Mouse (Mus musculus): ENCODE data around the gene Kirrel. TPM values are rescaled to one million over a fixed set of nuclear protein-coding genes. Genes with fewer than 3 reads are reported as not detected.

Gene Kirrel
- polyA plus RNA-seq, 1 experiment from 2014 or later: 4.5 TPM

- no peaks in the 10 kb centered on the region for H3K4me1 ChIP-seq (replicated peaks; ENCODE audit: control insufficient read depth, insufficient read depth)
- H3K36me3 ChIP-seq (ENCODE audit: control insufficient read depth, insufficient read depth, low read length): no peaks in the 10 kb centered on the region
- no peak for ATAC-seq (ENCODE audit: low FRiP score, low TSS enrichment)
- no peak for DNase-seq (ENCODE audit: low spot score)
- WGBS: 70% methylated on average over 5 of the region's 5 CpGs
- no peak overlapping the region for H3K4me2 ChIP-seq (replicated peaks; ENCODE audit: low read depth)
- no peak overlapping the region for H3K9ac ChIP-seq (ENCODE audit: low read length)
- TF ChIP-seq EP300 (optimal IDR thresholded peaks at IDR 0.05) (no peak), CTCF (IDR thresholded peaks at IDR 0.05; ENCODE audit: low read depth) (no peak)
- no peaks in the 10 kb centered on the region for H3K27me3 ChIP-seq (ENCODE audit: control insufficient read depth, insufficient read depth, low read length)
- no peak overlapping the region for H3K27ac ChIP-seq (replicated peaks)
- no peak overlapping the region for H3K4me3 ChIP-seq (ENCODE audit: low read depth, low read length)
- H3K9me3 ChIP-seq (ENCODE audit: control insufficient read depth, low read length): no peaks in the 10 kb centered on the region
These were observed 32.0 kb upstream of the Kirrel start for GRCm38 (mm10) chr3:87206336-87207075.

DNA sequence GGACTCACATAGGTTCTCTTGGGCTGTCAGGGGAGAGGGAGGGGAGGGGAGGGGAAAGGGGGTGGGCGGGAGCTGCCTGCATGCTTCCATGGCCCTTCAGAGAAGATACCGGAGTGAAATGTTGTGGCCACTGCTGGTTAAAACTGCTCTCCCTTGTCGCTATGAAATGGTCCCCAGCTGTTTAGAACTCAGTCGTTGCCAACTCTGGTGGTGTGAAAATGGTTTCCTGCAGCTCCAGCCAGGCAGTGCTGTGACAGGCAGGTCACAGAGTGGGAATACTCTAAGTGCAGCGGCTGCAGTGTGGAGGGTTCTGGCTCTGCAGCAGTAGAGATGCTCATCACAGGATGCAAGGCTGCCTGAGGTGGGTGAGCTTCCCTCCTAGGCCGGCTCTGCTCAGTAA, 22.1 kb upstream of the Kirrel start:
- no peak for TF ChIP-seq EP300 (optimal IDR thresholded peaks at IDR 0.05)
- TF ChIP-seq CTCF (IDR thresholded peaks at IDR 0.05; ENCODE audit: low read depth): no peak
- H3K9me3 ChIP-seq (ENCODE audit: control insufficient read depth, low read length): no peaks in the 10 kb centered on the region
- H3K9ac ChIP-seq (ENCODE audit: low read length): no peak overlapping the region
- H3K27me3 ChIP-seq (ENCODE audit: control insufficient read depth, insufficient read depth, low read length): no peaks in the 10 kb centered on the region
- ATAC-seq (ENCODE audit: low FRiP score, low TSS enrichment): no peak
- no peak overlapping the region for H3K4me2 ChIP-seq (replicated peaks; ENCODE audit: low read depth)
- WGBS: 27% methylated on average over 6 of the region's 6 CpGs
- H3K4me1 ChIP-seq (replicated peaks; ENCODE audit: control insufficient read depth, insufficient read depth): no peaks in the 10 kb centered on the region
- no peak for DNase-seq (ENCODE audit: low spot score)
- H3K27ac ChIP-seq (replicated peaks): no peak overlapping the region
- no peaks in the 10 kb centered on the region for H3K36me3 ChIP-seq (ENCODE audit: control insufficient read depth, insufficient read depth, low read length)
- H3K4me3 ChIP-seq (ENCODE audit: low read depth, low read length): no peak overlapping the region

- Histone ChIP-seq H3K36me3 (ENCODE audit: control insufficient read depth, insufficient read depth, low read length) (no peaks in the 10 kb centered on the region), H3K4me3 (ENCODE audit: low read depth, low read length) (no peak overlapping the region), H3K4me1 (replicated peaks; ENCODE audit: control insufficient read depth, insufficient read depth) (no peaks in the 10 kb centered on the region), H3K27ac (replicated peaks) (no peak overlapping the region), H3K27me3 (ENCODE audit: control insufficient read depth, insufficient read depth, low read length) (no peaks in the 10 kb centered on the region), H3K4me2 (replicated peaks; ENCODE audit: low read depth) (no peak overlapping the region), H3K9ac (ENCODE audit: low read length) (no peak overlapping the region), H3K9me3 (ENCODE audit: control insufficient read depth, low read length) (no peaks in the 10 kb centered on the region)
- 71% methylated on average over 4 of the region's 4 CpGs for WGBS
- TF ChIP-seq CTCF (IDR thresholded peaks at IDR 0.05; ENCODE audit: low read depth): no peak
- TF ChIP-seq EP300 (optimal IDR thresholded peaks at IDR 0.05): no peak
- ATAC-seq (ENCODE audit: low FRiP score, low TSS enrichment) (no peak), DNase-seq (ENCODE audit: low spot score) (no peak)
These were observed 20.5 kb upstream of the Kirrel start for GRCm38 (mm10) chr3:87195041-87195440.

DNA sequence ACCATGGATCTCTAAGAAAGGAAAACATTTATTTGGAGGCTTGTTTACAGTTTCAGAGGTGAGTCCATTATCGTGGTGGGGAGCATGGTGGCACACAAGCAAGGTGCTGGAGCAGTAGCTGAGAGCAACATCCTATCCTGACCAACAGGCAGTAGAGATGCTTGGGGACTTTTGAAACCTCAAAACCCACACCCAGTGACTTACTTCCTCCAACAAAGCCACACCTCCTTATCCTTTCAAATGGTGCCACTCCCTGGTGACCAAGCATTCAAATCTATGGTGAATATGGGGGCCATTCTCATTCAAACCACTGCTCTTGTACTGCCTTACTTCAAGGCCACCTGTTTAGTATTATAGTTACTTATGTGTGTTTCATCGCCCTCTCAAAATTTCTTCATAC, 20.0 kb upstream of the Kirrel start:
- no peak for DNase-seq (ENCODE audit: low spot score)
- no peak for ATAC-seq (ENCODE audit: low FRiP score, low TSS enrichment)
- 86% methylated on average over 2 of the region's 2 CpGs for WGBS
- no peak overlapping the region for H3K4me3 ChIP-seq (ENCODE audit: low read depth, low read length)
- no peaks in the 10 kb centered on the region for H3K4me1 ChIP-seq (replicated peaks; ENCODE audit: control insufficient read depth, insufficient read depth)
- H3K9ac ChIP-seq (ENCODE audit: low read length): no peak overlapping the region
- no peaks in the 10 kb centered on the region for H3K36me3 ChIP-seq (ENCODE audit: control insufficient read depth, insufficient read depth, low read length)
- no peak overlapping the region for H3K27ac ChIP-seq (replicated peaks)
- TF ChIP-seq EP300 (optimal IDR thresholded peaks at IDR 0.05) (no peak), CTCF (IDR thresholded peaks at IDR 0.05; ENCODE audit: low read depth) (no peak)
- no peaks in the 10 kb centered on the region for H3K9me3 ChIP-seq (ENCODE audit: control insufficient read depth, low read length)
- no peaks in the 10 kb centered on the region for H3K27me3 ChIP-seq (ENCODE audit: control insufficient read depth, insufficient read depth, low read length)
- no peak overlapping the region for H3K4me2 ChIP-seq (replicated peaks; ENCODE audit: low read depth)

GRCm38 (mm10) chr3:87193756-87194155, 19.2 kb upstream of the Kirrel start:
- H3K9ac ChIP-seq (ENCODE audit: low read length): no peak overlapping the region
- no peak overlapping the region for H3K4me3 ChIP-seq (ENCODE audit: low read depth, low read length)
- ATAC-seq (ENCODE audit: low FRiP score, low TSS enrichment) (peak; percentile 57; the same call in 1 of the 2 replicates), DNase-seq (ENCODE audit: low spot score) (no peak)
- H3K36me3 ChIP-seq (ENCODE audit: control insufficient read depth, insufficient read depth, low read length): no peaks in the 10 kb centered on the region
- TF ChIP-seq CTCF (IDR thresholded peaks at IDR 0.05; ENCODE audit: low read depth) (no peak), EP300 (optimal IDR thresholded peaks at IDR 0.05) (no peak)
- H3K27ac ChIP-seq (replicated peaks): no peak overlapping the region
- H3K4me2 ChIP-seq (replicated peaks; ENCODE audit: low read depth): no peak overlapping the region
- H3K4me1 ChIP-seq (replicated peaks; ENCODE audit: control insufficient read depth, insufficient read depth): no peaks in the 10 kb centered on the region
- no peaks in the 10 kb centered on the region for H3K27me3 ChIP-seq (ENCODE audit: control insufficient read depth, insufficient read depth, low read length)
- no peaks in the 10 kb centered on the region for H3K9me3 ChIP-seq (ENCODE audit: control insufficient read depth, low read length)
- 62% methylated on average over 1 of the region's 1 CpGs for WGBS

DNA sequence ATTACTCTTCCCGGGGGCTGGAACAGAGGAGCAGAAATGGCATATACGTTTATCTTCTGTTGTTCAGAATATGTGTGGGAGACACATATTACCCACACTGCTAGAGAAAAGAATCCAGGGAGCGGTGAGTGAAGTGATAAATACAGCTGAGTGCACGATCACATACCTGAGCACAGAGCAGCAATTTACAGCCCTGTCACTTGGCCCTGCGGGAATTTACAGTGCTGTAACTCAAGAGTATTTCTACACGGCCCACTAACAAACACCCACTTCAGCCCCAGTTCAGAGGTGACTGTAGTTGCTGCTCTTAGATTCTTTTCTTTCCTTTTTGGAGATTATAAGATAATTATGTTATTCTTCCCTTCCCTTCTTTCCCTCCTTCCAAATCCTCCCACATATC, 18.8 kb upstream of the Kirrel start:
- Histone ChIP-seq H3K27ac (replicated peaks) (no peak overlapping the region), H3K4me1 (replicated peaks; ENCODE audit: control insufficient read depth, insufficient read depth) (no peaks in the 10 kb centered on the region), H3K4me3 (ENCODE audit: low read depth, low read length) (no peak overlapping the region), H3K9me3 (ENCODE audit: control insufficient read depth, low read length) (no peaks in the 10 kb centered on the region), H3K27me3 (ENCODE audit: control insufficient read depth, insufficient read depth, low read length) (no peaks in the 10 kb centered on the region), H3K9ac (ENCODE audit: low read length) (no peak overlapping the region), H3K4me2 (replicated peaks; ENCODE audit: low read depth) (no peak overlapping the region), H3K36me3 (ENCODE audit: control insufficient read depth, insufficient read depth, low read length) (no peaks in the 10 kb centered on the region)
- WGBS: 32% methylated on average over 6 of the region's 6 CpGs
- TF ChIP-seq EP300 (optimal IDR thresholded peaks at IDR 0.05) (no peak), CTCF (IDR thresholded peaks at IDR 0.05; ENCODE audit: low read depth) (no peak)
- DNase-seq (ENCODE audit: low spot score) (no peak), ATAC-seq (ENCODE audit: low FRiP score, low TSS enrichment) (no peak)

Data from stomach, postnatal 0 days (tissue).